Mouse (Mus musculus) embryonic facial prominence, embryonic 15.5 days (tissue): ENCODE results near the gene Ccdc186. TPM values are rescaled to one million over a fixed set of nuclear protein-coding genes. Genes with fewer than 3 reads are reported as not detected.

Source experiments
- ATAC-seq: fragments of 200-750 bp; cut with Nextera tagmentation; 2 replicates; pipeline ENCODE4 v1.8.0; 2017; ENCODE audit warnings: low read depth, moderate TSS enrichment; ENCODE audit not compliant: insufficient number of reproducible peaks, low FRiP score, low TSS enrichment
- H3K27ac ChIP-seq: fragments of 300-500 bp; sonication (generic); replicated peaks from 2 replicates; pipeline ENCODE4 v1.5.1; 2015; ENCODE audit warnings: mild to moderate bottlenecking, inconsistent platforms
- H3K27me3 ChIP-seq: fragments of 300-500 bp; sonication (generic); 2 replicates; pipeline ENCODE4 v1.6.1; 2015; ENCODE audit warnings: inconsistent platforms
- H3K36me3 ChIP-seq: fragments of 300-500 bp; sonication (generic); 2 replicates; pipeline ENCODE4 v1.6.1; 2015; ENCODE audit warnings: mild to moderate bottlenecking, inconsistent platforms
- H3K4me1 ChIP-seq: fragments of 300-500 bp; sonication (generic); 2 replicates; pipeline ENCODE4 v1.6.1; 2015; ENCODE audit warnings: inconsistent platforms
- H3K4me2 ChIP-seq: fragments of 300-500 bp; sonication (generic); replicated peaks from 2 replicates; pipeline ENCODE4 v1.6.1; 2015; ENCODE audit warnings: mild to moderate bottlenecking, inconsistent platforms
- H3K4me3 ChIP-seq: fragments of 300-500 bp; sonication (generic); replicated peaks from 2 replicates; pipeline ENCODE4 v1.5.1; 2015; ENCODE audit warnings: mild to moderate bottlenecking, inconsistent platforms
- H3K9ac ChIP-seq: fragments of 300-500 bp; sonication (generic); 2 replicates; pipeline ENCODE4 v1.6.1; 2015; ENCODE audit warnings: inconsistent platforms
- H3K9me3 ChIP-seq: fragments of 300-500 bp; sonication (generic); replicated peaks from 2 replicates; pipeline ENCODE4 v1.6.1; 2016; ENCODE audit warnings: inconsistent platforms
- WGBS: fragments of 180-500 bp; shearing (Covaris S2); methylation state at CpG from one replicate; pipeline ENCODE4 v1.1.7; 2015; 5-methylcytosine and 5-hydroxymethylcytosine counted together
- polyA plus RNA-seq: library from polyadenylated mRNA; unstranded; fragments of >200 nt; fragmentation: Nextera tagmentation; extraction: Ambion mirVana; gene quantifications from 2 replicates; pipeline ENCODE4 v1.2.1, GENCODE M21; 2015

Ccdc186 gene
- 21.4 and 25.5 TPM in 2 replicates for polyA plus RNA-seq

DNA sequence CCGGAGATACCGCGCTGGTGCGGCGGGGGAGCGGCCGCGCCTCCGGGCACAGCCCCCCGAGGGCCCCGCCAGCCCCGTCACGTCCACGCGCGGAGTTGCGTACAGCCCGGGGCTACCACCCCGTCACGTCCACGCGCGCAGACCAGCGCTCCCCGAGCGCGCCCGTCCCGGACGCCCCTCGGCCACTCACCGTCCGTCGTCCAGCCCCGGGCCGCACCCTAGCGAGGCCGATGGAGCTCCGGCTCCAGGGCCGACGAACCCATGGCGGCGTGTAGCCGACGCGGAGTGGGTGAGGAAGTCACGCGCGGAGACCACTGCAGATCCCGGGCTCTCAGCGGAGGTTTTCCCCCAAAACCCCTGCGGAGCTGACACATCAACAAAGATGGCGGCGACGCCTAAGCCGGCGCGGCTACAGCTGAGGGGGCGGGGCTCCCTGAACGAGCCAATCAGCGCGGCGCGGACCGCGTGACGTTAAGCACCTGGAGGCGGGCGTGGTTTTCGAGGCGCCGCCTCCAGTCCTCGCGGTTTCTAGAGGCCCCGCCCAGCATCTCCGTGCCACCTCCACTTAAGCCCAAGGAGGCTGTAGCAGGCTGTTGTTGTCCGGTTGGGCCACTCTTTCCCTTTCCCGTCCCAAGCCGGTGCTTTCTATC, at the start of gene Ccdc186:
Gene Ccdc186, minus strand, starts transcription at position 393 of the 650 bp plus-strand sequence.
- H3K27me3 ChIP-seq, result no peaks in the 10 kb centered on the region
- ATAC-seq, result peak; percentile 98
- H3K4me2 ChIP-seq, result peak within 1 kb of the TSS; percentile 75
- H3K9ac ChIP-seq, result peak within 1 kb of the TSS; percentile 98
- H3K4me3 ChIP-seq, result peak within 1 kb of the TSS; percentile 98
- peak within 1 kb of the TSS; percentile 95 for H3K27ac ChIP-seq
- H3K9me3 ChIP-seq, result no peaks in the 10 kb centered on the region
- WGBS, result under 1% methylated on average over 79 of the region's 79 CpGs
- H3K36me3 ChIP-seq, result no peaks in the 10 kb centered on the region
- H3K4me1 ChIP-seq, result peaks cover 38% of the 10 kb centered on the region

GRCm38 (mm10) chr19:56867701-56868100, 45.7 kb upstream of the Ccdc186 start:
- Histone ChIP-seq H3K4me2 (no peak overlapping the region), H3K27me3 (peaks cover 10% of the 10 kb centered on the region; the same call in 1 of the 2 replicates), H3K4me1 (0 out of 2 replicates have a peak, but pooled peaks cover 3% of the 10 kb centered on the region), H3K4me3 (no peak overlapping the region), H3K9ac (no peak overlapping the region), H3K9me3 (no peaks in the 10 kb centered on the region), H3K27ac (no peak overlapping the region), H3K36me3 (no peaks in the 10 kb centered on the region)
- no peak for ATAC-seq
- 54% methylated on average over 4 of the region's 4 CpGs for WGBS

- ATAC-seq, result no peak
- Histone ChIP-seq H3K9ac (no peak overlapping the region), H3K27ac (no peak overlapping the region), H3K27me3 (no peaks in the 10 kb centered on the region), H3K4me2 (no peak overlapping the region), H3K9me3 (no peaks in the 10 kb centered on the region; the same call in 1 of the 2 replicates), H3K4me1 (peaks cover 12% of the 10 kb centered on the region; the same call in 1 of the 2 replicates), H3K4me3 (no peak overlapping the region), H3K36me3 (no peaks in the 10 kb centered on the region)
- WGBS, result 37% methylated on average over 5 of the region's 5 CpGs
These were observed 34.5 kb upstream of the Ccdc186 start for GRCm38 (mm10) chr19:56856455-56856854.

- Histone ChIP-seq H3K4me1 (0 out of 2 replicates have a peak, but pooled peaks cover 6% of the 10 kb centered on the region), H3K4me2 (no peak overlapping the region), H3K36me3 (no peaks in the 10 kb centered on the region), H3K27ac (no peak overlapping the region), H3K9me3 (no peaks in the 10 kb centered on the region; the same call in 1 of the 2 replicates), H3K27me3 (no peaks in the 10 kb centered on the region), H3K9ac (no peak overlapping the region), H3K4me3 (no peak overlapping the region)
- ATAC-seq, result no peak
These were observed 30.6 kb upstream of the Ccdc186 start for GRCm38 (mm10) chr19:56852590-56852989.

DNA sequence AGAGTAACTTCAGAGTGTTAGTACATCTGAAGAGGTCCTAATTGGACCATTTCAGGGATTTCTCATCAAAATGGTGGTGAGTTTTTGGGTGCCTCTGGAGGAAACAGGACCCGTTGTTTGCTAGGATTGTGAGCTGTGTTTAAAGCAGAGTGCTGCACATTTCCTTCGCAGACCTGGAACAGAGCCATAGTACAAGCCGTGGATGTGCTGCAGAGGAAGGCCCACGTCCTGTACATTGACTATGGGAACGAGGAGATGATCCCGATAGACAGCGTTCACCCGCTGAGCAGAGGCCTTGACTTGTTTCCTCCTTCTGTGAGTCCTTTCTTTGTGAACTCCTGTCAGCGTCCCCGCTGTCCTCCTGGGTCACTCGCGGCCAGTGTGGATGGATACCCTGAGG, 21.0 kb upstream of the Ccdc186 start:
- H3K36me3 ChIP-seq, result no peaks in the 10 kb centered on the region
- H3K4me1 ChIP-seq, result no peaks in the 10 kb centered on the region
- no peak overlapping the region for H3K27ac ChIP-seq
- H3K4me3 ChIP-seq, result no peak overlapping the region
- H3K9ac ChIP-seq, result no peak overlapping the region
- no peak for ATAC-seq
- no peak overlapping the region for H3K4me2 ChIP-seq
- 65% methylated on average over 12 of the region's 12 CpGs for whole genome bisulfite sequencing
- no peaks in the 10 kb centered on the region for H3K27me3 ChIP-seq
- no peaks in the 10 kb centered on the region for H3K9me3 ChIP-seq

DNA sequence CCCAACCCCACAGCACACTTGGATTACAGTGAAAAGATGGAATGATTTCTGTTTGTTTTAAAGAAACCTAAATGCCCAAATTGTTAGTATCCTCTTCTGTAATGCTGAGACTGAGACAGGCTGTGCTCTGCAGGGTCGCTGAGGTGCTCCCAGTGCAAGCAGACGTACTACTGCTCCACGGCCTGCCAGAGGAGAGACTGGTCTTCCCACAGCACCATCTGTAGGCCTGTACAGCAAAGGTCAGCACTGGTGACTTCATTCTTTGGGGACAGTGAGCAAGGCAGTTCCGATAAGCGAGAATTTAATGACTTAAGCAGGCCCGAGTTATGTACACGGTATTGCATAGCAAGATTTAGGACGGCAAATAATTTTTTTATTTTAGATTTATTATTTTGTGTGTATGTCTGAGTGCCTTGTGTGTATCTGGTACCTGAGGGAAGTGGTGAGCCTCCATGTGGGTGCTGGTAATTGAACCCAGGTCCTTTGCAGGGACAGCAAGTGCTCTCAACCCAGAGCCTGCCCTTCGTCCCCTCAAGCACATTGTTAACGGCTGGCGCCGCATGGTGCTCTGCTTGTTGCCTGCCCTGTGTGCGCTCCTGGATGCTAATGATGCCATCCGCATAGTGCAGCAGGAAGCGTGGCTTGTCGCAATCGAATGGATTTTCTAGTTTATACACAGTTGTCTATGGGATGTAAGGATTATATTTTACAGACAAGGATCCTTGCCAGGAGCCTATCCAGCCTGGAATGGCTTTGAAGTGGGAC, 17.1 kb upstream of the Ccdc186 start:
- H3K27ac ChIP-seq, result no peak overlapping the region
- no peak overlapping the region for H3K4me3 ChIP-seq
- 63% methylated on average over 17 of the region's 17 CpGs for WGBS
- no peak for ATAC-seq
- no peak overlapping the region for H3K4me2 ChIP-seq
- H3K9ac ChIP-seq, result no peak overlapping the region
- H3K4me1 ChIP-seq, result 0 out of 2 replicates have a peak, but pooled peaks cover 6% of the 10 kb centered on the region
- no peaks in the 10 kb centered on the region for H3K36me3 ChIP-seq
- no peaks in the 10 kb centered on the region for H3K9me3 ChIP-seq
- no peaks in the 10 kb centered on the region for H3K27me3 ChIP-seq

DNA sequence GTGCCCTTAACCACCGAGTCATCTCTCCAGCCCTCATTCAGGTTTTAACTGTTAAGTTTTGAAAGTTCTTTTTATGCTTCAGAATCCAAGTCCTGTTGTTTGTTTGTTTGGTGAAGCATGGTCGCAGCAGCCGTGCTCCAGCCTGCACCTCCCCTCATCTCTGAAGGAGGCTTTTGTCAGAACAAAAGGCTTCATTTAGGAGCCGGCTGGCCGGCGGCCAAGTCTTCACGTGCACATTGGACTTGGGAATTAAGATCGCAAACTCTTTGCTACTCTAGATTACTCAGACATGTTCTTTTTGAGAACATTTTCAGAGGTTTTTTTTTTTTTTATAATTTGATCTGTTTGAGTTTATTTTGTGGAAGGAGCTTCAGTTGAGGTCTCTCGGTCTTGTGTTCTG, 13.3 kb upstream of the Ccdc186 start:
- H3K36me3 ChIP-seq, result no peaks in the 10 kb centered on the region
- H3K4me3 ChIP-seq, result no peak overlapping the region
- H3K9me3 ChIP-seq, result no peaks in the 10 kb centered on the region
- H3K4me1 ChIP-seq, result 0 out of 2 replicates have a peak, but pooled peaks cover 6% of the 10 kb centered on the region
- H3K27ac ChIP-seq, result no peak overlapping the region
- H3K9ac ChIP-seq, result no peak overlapping the region
- H3K27me3 ChIP-seq, result no peaks in the 10 kb centered on the region
- 34% methylated on average over 9 of the region's 9 CpGs for WGBS
- no peak overlapping the region for H3K4me2 ChIP-seq
- ATAC-seq, result no peak

GRCm38 (mm10) chr19:56830163-56830562, 8.2 kb upstream of the Ccdc186 start:
- H3K27me3 ChIP-seq, result no peaks in the 10 kb centered on the region
- ATAC-seq, result no peak
- H3K27ac ChIP-seq, result no peak overlapping the region
- WGBS, result 64% methylated on average over 4 of the region's 4 CpGs
- H3K4me2 ChIP-seq, result no peak overlapping the region
- no peaks in the 10 kb centered on the region for H3K36me3 ChIP-seq
- H3K9me3 ChIP-seq, result no peaks in the 10 kb centered on the region
- no peak overlapping the region for H3K4me3 ChIP-seq
- H3K9ac ChIP-seq, result no peak overlapping the region
- peaks cover 7% of the 10 kb centered on the region; the same call in 1 of the 2 replicates for H3K4me1 ChIP-seq

- Histone ChIP-seq H3K4me2 (no peak overlapping the region), H3K27me3 (no peaks in the 10 kb centered on the region), H3K9ac (no peak overlapping the region), H3K4me3 (no peak overlapping the region), H3K4me1 (peaks cover 4% of the 10 kb centered on the region; the same call in 1 of the 2 replicates), H3K27ac (no peak overlapping the region), H3K9me3 (no peaks in the 10 kb centered on the region), H3K36me3 (no peaks in the 10 kb centered on the region)
- 79% methylated on average over 9 of the region's 9 CpGs for WGBS
- no peak for ATAC-seq
These were observed 7.3 kb upstream of the Ccdc186 start for GRCm38 (mm10) chr19:56829267-56829666.

- H3K36me3 ChIP-seq, result no peaks in the 10 kb centered on the region
- H3K9me3 ChIP-seq, result no peaks in the 10 kb centered on the region
- no peak overlapping the region for H3K4me3 ChIP-seq
- WGBS, result 51% methylated on average over 11 of the region's 11 CpGs
- no peaks in the 10 kb centered on the region for H3K27me3 ChIP-seq
- H3K4me1 ChIP-seq, result peaks cover 4% of the 10 kb centered on the region; the same call in 1 of the 2 replicates
- no peak overlapping the region for H3K9ac ChIP-seq
- ATAC-seq, result 0 out of 2 replicates have a peak, but pooled peaks have one; percentile 29
- no peak overlapping the region for H3K4me2 ChIP-seq
- no peak overlapping the region for H3K27ac ChIP-seq
These were observed 6.3 kb upstream of the Ccdc186 start for GRCm38 (mm10) chr19:56828305-56828704.

GRCm38 (mm10) chr19:56826047-56826631, 4.1 kb upstream of the Ccdc186 start, which contains the start of gene Tdrd1:
Gene Tdrd1 (plus strand): TSS chr19:56826209.
- Histone ChIP-seq H3K36me3 (no peaks in the 10 kb centered on the region), H3K4me3 (peak within 1 kb of the TSS; percentile 18; the same call in 1 of the 2 replicates), H3K4me2 (peak within 1 kb of the TSS; percentile 42), H3K27ac (no peak within 1 kb of the TSS), H3K27me3 (no peaks in the 10 kb centered on the region), H3K4me1 (peaks cover 4% of the 10 kb centered on the region), H3K9ac (no peak within 1 kb of the TSS), H3K9me3 (no peaks in the 10 kb centered on the region)
- ATAC-seq, result no peak
- 55% methylated on average over 44 of the region's 44 CpGs for WGBS
